Mouse (Mus musculus) embryonic facial prominence, embryonic 11.5 days (tissue): ENCODE measurements at regions not wholly inside any gene's neighbourhood (a gene's known extent, or its start where the extent isn't known, plus 50 kb on each side); places are given as distances from the start of the nearest gene placed in this dataset.
A peak's percentile ranks its signal among the peaks of the same experiment; 100 is the strongest.

Experiments used
- ATAC-seq: fragments of 200-750 bp; cut with Nextera tagmentation; replicated peaks from 2 replicates; pipeline ENCODE4 v1.8.0; 2017; ENCODE audit warnings: low read depth; ENCODE audit not compliant: insufficient number of reproducible peaks, low FRiP score, low TSS enrichment
- DNase-seq: peaks from one replicate; pipeline ENCODE4 v3.0.0-alpha.2; 2015; ENCODE audit warnings: low spot score
- H3K27ac ChIP-seq: fragments of 300-500 bp; sonication (generic); replicated peaks from 2 replicates; pipeline ENCODE4 v1.5.1; 2014; ENCODE audit warnings: mild to moderate bottlenecking, low read depth, low read length, control low read depth
- H3K27me3 ChIP-seq: fragments of 300-500 bp; sonication (generic); 2 replicates; pipeline ENCODE4 v1.6.1; 2014; ENCODE audit warnings: mild to moderate bottlenecking, low read length, moderate library complexity, mixed read lengths; ENCODE audit not compliant: control insufficient read depth, insufficient read depth
- H3K36me3 ChIP-seq: fragments of 300-500 bp; sonication (generic); replicated peaks from 2 replicates; pipeline ENCODE4 v1.6.1; 2014; ENCODE audit warnings: low read depth, mild to moderate bottlenecking, low read length, moderate library complexity, mixed read lengths; ENCODE audit not compliant: control insufficient read depth, insufficient read depth
- H3K4me1 ChIP-seq: fragments of 300-500 bp; sonication (generic); 2 replicates; pipeline ENCODE4 v1.6.1; 2014; ENCODE audit warnings: low read length, mixed read lengths; ENCODE audit not compliant: control insufficient read depth, insufficient read depth
- H3K4me2 ChIP-seq: fragments of 300-500 bp; sonication (generic); 2 replicates; pipeline ENCODE4 v1.6.1; 2014; ENCODE audit warnings: low read depth, mild to moderate bottlenecking, control low read depth, low read length, moderate library complexity
- H3K4me3 ChIP-seq: fragments of 300-500 bp; sonication (generic); 2 replicates; pipeline ENCODE4 v1.5.1; 2014; ENCODE audit warnings: low read depth, low read length, control low read depth
- H3K9ac ChIP-seq: fragments of 300-500 bp; sonication (generic); replicated peaks from 2 replicates; pipeline ENCODE4 v1.6.1; 2014; ENCODE audit warnings: mild to moderate bottlenecking, control low read depth, low read length
- H3K9me3 ChIP-seq: fragments of 300-500 bp; sonication (generic); replicated peaks from 2 replicates; pipeline ENCODE4 v1.6.1; 2016; ENCODE audit warnings: mild to moderate bottlenecking, low read length, inconsistent platforms, mixed read lengths; ENCODE audit not compliant: control insufficient read depth
- WGBS: fragments of 180-500 bp; shearing (Covaris S2); extraction: QIAGEN DNeasy Blood & Tissue Kit; methylation state at CpG from one replicate; pipeline ENCODE4 v1.1.7; 2014; 5-methylcytosine and 5-hydroxymethylcytosine counted together

- ATAC-seq (no peak), DNase-seq (no peak)
- Histone ChIP-seq H3K4me2 (no peak overlapping the region), H3K27me3 (no peaks in the 10 kb centered on the region), H3K36me3 (no peaks in the 10 kb centered on the region), H3K9ac (no peak overlapping the region), H3K27ac (no peak overlapping the region), H3K4me1 (no peaks in the 10 kb centered on the region), H3K4me3 (no peak overlapping the region), H3K9me3 (no peaks in the 10 kb centered on the region)
- WGBS: 79% methylated on average over 7 of the region's 7 CpGs
These were observed 93.8 kb upstream of the Rapgef5 start for GRCm38 (mm10) chr12:117422315-117422978.

GRCm38 (mm10) chr12:117425363-117426031 lies 90.8 kb upstream of the Rapgef5 start:
- H3K27me3 ChIP-seq: no peaks in the 10 kb centered on the region
- no peaks in the 10 kb centered on the region for H3K9me3 ChIP-seq
- no peak overlapping the region for H3K4me3 ChIP-seq
- H3K4me2 ChIP-seq: no peak overlapping the region
- no peak overlapping the region for H3K9ac ChIP-seq
- no peaks in the 10 kb centered on the region for H3K36me3 ChIP-seq
- ATAC-seq: no peak
- no peak overlapping the region for H3K27ac ChIP-seq
- DNase-seq: no peak
- no peaks in the 10 kb centered on the region for H3K4me1 ChIP-seq
- WGBS: 78% methylated on average over 9 of the region's 9 CpGs

- Histone ChIP-seq H3K4me2 (no peak overlapping the region), H3K27ac (no peak overlapping the region), H3K36me3 (no peaks in the 10 kb centered on the region), H3K4me1 (no peaks in the 10 kb centered on the region), H3K9ac (no peak overlapping the region), H3K9me3 (no peaks in the 10 kb centered on the region), H3K4me3 (no peak overlapping the region), H3K27me3 (no peaks in the 10 kb centered on the region)
- peak; percentile 78 for DNase-seq
- WGBS: 44% methylated on average over 1 of the region's 1 CpGs
- ATAC-seq: no peak
These were observed 88.8 kb upstream of the Rapgef5 start for GRCm38 (mm10) chr12:117427431-117427830.

GRCm38 (mm10) chr12:117430886-117431285 lies 85.4 kb upstream of the Rapgef5 start:
- ATAC-seq: no peak

GRCm38 (mm10) chr12:117432788-117433187 lies 83.5 kb upstream of the Rapgef5 start:
- Histone ChIP-seq H3K4me1 (no peaks in the 10 kb centered on the region), H3K27ac (no peak overlapping the region), H3K27me3 (no peaks in the 10 kb centered on the region), H3K9me3 (no peaks in the 10 kb centered on the region), H3K4me2 (no peak overlapping the region), H3K36me3 (no peaks in the 10 kb centered on the region), H3K4me3 (no peak overlapping the region), H3K9ac (no peak overlapping the region)
- DNase-seq: no peak
- no peak for ATAC-seq
- WGBS: 78% methylated on average over 1 of the region's 1 CpGs

More at GRCm38 (mm10) chr12:117430886-117431285, 85.4 kb upstream of the Rapgef5 start:
- WGBS: 86% methylated on average over 4 of the region's 4 CpGs
- Histone ChIP-seq H3K4me3 (no peak overlapping the region), H3K36me3 (no peaks in the 10 kb centered on the region), H3K4me1 (no peaks in the 10 kb centered on the region), H3K4me2 (no peak overlapping the region), H3K9ac (no peak overlapping the region), H3K27ac (no peak overlapping the region), H3K27me3 (no peaks in the 10 kb centered on the region), H3K9me3 (no peaks in the 10 kb centered on the region)
- no peak for DNase-seq

- H3K4me2 ChIP-seq: no peak overlapping the region
- DNase-seq (no peak), ATAC-seq (0 out of 2 replicates have a peak, but pooled peaks have one; percentile 56)
- no peak overlapping the region for H3K9ac ChIP-seq
- H3K36me3 ChIP-seq: no peaks in the 10 kb centered on the region
- H3K4me3 ChIP-seq: no peak overlapping the region
- H3K27ac ChIP-seq: no peak overlapping the region
- no peaks in the 10 kb centered on the region for H3K4me1 ChIP-seq
- no peaks in the 10 kb centered on the region for H3K27me3 ChIP-seq
- H3K9me3 ChIP-seq: no peaks in the 10 kb centered on the region
- 67% methylated on average over 4 of the region's 4 CpGs for WGBS
These were observed 79.3 kb upstream of the Rapgef5 start for GRCm38 (mm10) chr12:117437011-117437410.

GRCm38 (mm10) chr12:117439015-117439605 lies 77.2 kb upstream of the Rapgef5 start:
- H3K36me3 ChIP-seq: no peaks in the 10 kb centered on the region
- H3K27ac ChIP-seq: no peak overlapping the region
- H3K9me3 ChIP-seq: no peaks in the 10 kb centered on the region
- H3K4me1 ChIP-seq: no peaks in the 10 kb centered on the region
- H3K27me3 ChIP-seq: no peaks in the 10 kb centered on the region
- H3K9ac ChIP-seq: no peak overlapping the region
- no peak overlapping the region for H3K4me3 ChIP-seq
- WGBS: 83% methylated on average over 11 of the region's 11 CpGs
- H3K4me2 ChIP-seq: no peak overlapping the region
- DNase-seq: no peak
- ATAC-seq: no peak
